Mouse (Mus musculus) intestine, postnatal 0 days (tissue): ENCODE data around the gene Hacd2. TPM values are rescaled to one million over a fixed set of nuclear protein-coding genes. Genes with fewer than 3 reads are reported as not detected.

ENCODE experiments used
- ATAC-seq: fragments of 200-750 bp; cut with Nextera tagmentation; 2 replicates; pipeline ENCODE4 v1.8.0; 2017; ENCODE audit warnings: mild to moderate bottlenecking, moderate TSS enrichment, moderate library complexity
- H3K27ac ChIP-seq: fragments of 300-500 bp; sonication (generic); 2 replicates; pipeline ENCODE4 v1.5.1; 2014; ENCODE audit warnings: mild to moderate bottlenecking, low read depth, low read length, moderate library complexity
- H3K27me3 ChIP-seq: fragments of 300-500 bp; sonication (generic); replicated peaks from 2 replicates; pipeline ENCODE4 v1.6.1; 2014; ENCODE audit warnings: low read length, mixed read lengths; ENCODE audit not compliant: control insufficient read depth, insufficient read depth
- H3K36me3 ChIP-seq: fragments of 300-500 bp; sonication (generic); 2 replicates; pipeline ENCODE4 v1.6.1; 2014; ENCODE audit warnings: mild to moderate bottlenecking, moderate library complexity; ENCODE audit not compliant: control insufficient read depth, insufficient read depth
- H3K4me1 ChIP-seq: fragments of 300-500 bp; sonication (generic); replicated peaks from 2 replicates; pipeline ENCODE4 v1.6.1; 2014; ENCODE audit warnings: antibody characterized with exemption, low read length, mixed read lengths; ENCODE audit not compliant: control insufficient read depth, insufficient read depth
- H3K4me2 ChIP-seq: fragments of 300-500 bp; sonication (generic); replicated peaks from 2 replicates; pipeline ENCODE4 v1.6.1; 2014; ENCODE audit warnings: low read depth, mild to moderate bottlenecking, moderate library complexity
- H3K4me3 ChIP-seq: fragments of 300-500 bp; sonication (generic); 2 replicates; pipeline ENCODE4 v1.5.1; 2014; ENCODE audit warnings: low read depth, low read length
- H3K9ac ChIP-seq: fragments of 300-500 bp; sonication (generic); 2 replicates; pipeline ENCODE4 v1.6.1; 2014; ENCODE audit warnings: mild to moderate bottlenecking, low read depth, low read length
- H3K9me3 ChIP-seq: fragments of 300-500 bp; sonication (generic); 2 replicates; pipeline ENCODE4 v1.6.1; 2016; ENCODE audit warnings: mixed run types; ENCODE audit not compliant: control insufficient read depth
- CTCF ChIP-seq: sonication (generic); IDR thresholded peaks from 2 replicates; pipeline ENCODE4 v1.5.1; 2016; ENCODE audit warnings: low read depth, mild to moderate bottlenecking, control low read depth, antibody characterized with exemption, moderate library complexity
- WGBS: fragments of 180-500 bp; shearing (Covaris S2); extraction: QIAGEN DNeasy Blood & Tissue Kit; methylation state at CpG from one replicate; pipeline ENCODE4 v1.1.7; 2014; 5-methylcytosine and 5-hydroxymethylcytosine counted together
- polyA plus RNA-seq: library from polyadenylated mRNA; unstranded; fragments of >200 nt; fragmentation: Nextera tagmentation; extraction: Ambion mirVana; gene quantifications from 2 replicates; pipeline ENCODE4 v1.2.1, GENCODE M21; 2015

Gene Hacd2
- polyA plus RNA-seq = 78.7 and 80.2 TPM in 2 replicates

GRCm38 (mm10) chr16:35022242-35023137, at the start of gene Hacd2:
TSS of gene Hacd2 (plus strand) at chr16:35022428.
- Histone ChIP-seq H3K27ac (peak within 1 kb of the TSS; percentile 72), H3K4me1 (no peaks in the 10 kb centered on the region), H3K4me3 (peak within 1 kb of the TSS; percentile 77), H3K9ac (peak within 1 kb of the TSS; percentile 90), H3K9me3 (no peaks in the 10 kb centered on the region), H3K27me3 (no peaks in the 10 kb centered on the region), H3K36me3 (0 out of 2 replicates have a peak, but pooled peaks cover 3% of the 10 kb centered on the region), H3K4me2 (peak within 1 kb of the TSS; percentile 76)
- TF ChIP-seq CTCF = no peak
- WGBS = under 1% methylated on average over 78 of the region's 97 CpGs
- peak; percentile 99 for ATAC-seq

- Histone ChIP-seq H3K4me2 (no peak overlapping the region), H3K27me3 (no peaks in the 10 kb centered on the region), H3K4me1 (no peaks in the 10 kb centered on the region; the same call in 1 of the 2 replicates), H3K9ac (no peak overlapping the region), H3K4me3 (no peak overlapping the region), H3K36me3 (peaks cover 86% of the 10 kb centered on the region), H3K9me3 (no peaks in the 10 kb centered on the region), H3K27ac (no peak overlapping the region)
- TF ChIP-seq CTCF = no peak
- no peak for ATAC-seq
- 45% methylated on average over 12 of the region's 12 CpGs for WGBS
Measured at GRCm38 (mm10) chr16:34972471-34972870, 49.8 kb upstream of the Hacd2 start.

- Histone ChIP-seq H3K9me3 (no peaks in the 10 kb centered on the region), H3K9ac (no peak overlapping the region), H3K4me1 (no peaks in the 10 kb centered on the region; the same call in 1 of the 2 replicates), H3K27me3 (no peaks in the 10 kb centered on the region), H3K4me2 (no peak overlapping the region), H3K36me3 (peaks cover 87% of the 10 kb centered on the region), H3K27ac (no peak overlapping the region), H3K4me3 (no peak overlapping the region)
- WGBS = 42% methylated on average over 2 of the region's 2 CpGs
- TF ChIP-seq CTCF = peak; percentile 65
- no peak for ATAC-seq
Measured at GRCm38 (mm10) chr16:34975544-34975943, 46.7 kb upstream of the Hacd2 start.

GRCm38 (mm10) chr16:34976630-34977029, 45.6 kb upstream of the Hacd2 start:
- Histone ChIP-seq H3K36me3 (peaks cover 86% of the 10 kb centered on the region), H3K27me3 (no peaks in the 10 kb centered on the region), H3K9ac (no peak overlapping the region), H3K4me3 (no peak overlapping the region), H3K9me3 (no peaks in the 10 kb centered on the region), H3K4me2 (no peak overlapping the region), H3K4me1 (no peaks in the 10 kb centered on the region; the same call in 1 of the 2 replicates), H3K27ac (no peak overlapping the region)
- no peak for ATAC-seq
- peak; percentile 79 for TF ChIP-seq CTCF
- WGBS = 81% methylated on average over 13 of the region's 13 CpGs

- TF ChIP-seq CTCF = no peak
- H3K27me3 ChIP-seq = no peaks in the 10 kb centered on the region
- H3K4me1 ChIP-seq = no peaks in the 10 kb centered on the region
- H3K9ac ChIP-seq = no peak overlapping the region
- no peaks in the 10 kb centered on the region for H3K9me3 ChIP-seq
- H3K4me3 ChIP-seq = no peak overlapping the region
- H3K36me3 ChIP-seq = peaks cover 93% of the 10 kb centered on the region
- 92% methylated on average over 7 of the region's 7 CpGs for WGBS
- H3K4me2 ChIP-seq = no peak overlapping the region
- no peak for ATAC-seq
- H3K27ac ChIP-seq = no peak overlapping the region
Measured at GRCm38 (mm10) chr16:34978018-34978417, 44.2 kb upstream of the Hacd2 start.

GRCm38 (mm10) chr16:34981009-34981408, 41.2 kb upstream of the Hacd2 start:
- 70% methylated on average over 7 of the region's 7 CpGs for WGBS
- ATAC-seq = no peak
- no peak overlapping the region for H3K27ac ChIP-seq
- no peak for TF ChIP-seq CTCF
- peaks cover 5% of the 10 kb centered on the region; the same call in 1 of the 2 replicates for H3K4me1 ChIP-seq
- no peak overlapping the region for H3K4me2 ChIP-seq
- H3K27me3 ChIP-seq = no peaks in the 10 kb centered on the region
- H3K9me3 ChIP-seq = no peaks in the 10 kb centered on the region
- H3K4me3 ChIP-seq = no peak overlapping the region
- H3K36me3 ChIP-seq = peaks cover 78% of the 10 kb centered on the region
- H3K9ac ChIP-seq = no peak overlapping the region
